Mouse (Mus musculus) MEL (cell line): Measurements from ENCODE around the gene Zfand3.

ENCODE experiments used
- CTCF ChIP-seq, 3 experiments: IDR thresholded peaks in 2 of 3; conservative IDR thresholded peaks in 1 of 3; 2 replicates each; pipeline ENCODE4 v1.5.1; 2011 to 2012; ENCODE audit warnings: low read length in 3 of 3, low read depth in 2 of 3, mild to moderate bottlenecking in 2 of 3, improper control_type of control experiment in 1 of 3, inconsistent platforms in 1 of 3, mixed read lengths in 1 of 3, moderate library complexity in 1 of 3; ENCODE audit not compliant: control insufficient read depth in 1 of 3, insufficient read depth in 1 of 3, poor library complexity in 1 of 3, severe bottlenecking in 1 of 3
- MAX ChIP-seq: IDR thresholded peaks from 2 replicates; pipeline ENCODE4 v1.6.1; 2011; ENCODE audit warnings: low read length, improper control_type of control experiment
- TAL1 ChIP-seq: IDR thresholded peaks from 2 replicates; pipeline ENCODE4 v1.6.1; 2012; ENCODE audit warnings: mild to moderate bottlenecking, inconsistent platforms, low read length, moderate library complexity, mixed read lengths
- TBP ChIP-seq: IDR thresholded peaks from 2 replicates; pipeline ENCODE4 v1.8.0; 2011; ENCODE audit warnings: low read depth, low read length, improper control_type of control experiment
- USF2 ChIP-seq, 2 experiments: IDR thresholded peaks; 2 replicates each; pipeline ENCODE4 v1.6.1; 2011 to 2012; ENCODE audit warnings: improper control_type of control experiment in 2 of 2, low read length in 2 of 2, borderline replicate concordance in 1 of 2, inconsistent platforms in 1 of 2, low read depth in 1 of 2, mild to moderate bottlenecking in 1 of 2; ENCODE audit not compliant: insufficient read depth in 1 of 2
- ZC3H11A ChIP-seq: IDR thresholded peaks from 2 replicates; pipeline ENCODE4 v1.6.1; 2012; ENCODE audit warnings: low read depth, mild to moderate bottlenecking, inconsistent platforms, low read length, improper control_type of control experiment

GRCm38 (mm10) chr17:30046654-30047053, 42.1 kb downstream of the Zfand3 start:
- TF ChIP-seq CTCF (IDR thresholded peaks at IDR 0.05 in 2 of 3, conservative IDR thresholded peaks at IDR 0.05 in 1 of 3; ENCODE audit: control insufficient read depth in 1 of 3, insufficient read depth in 1 of 3, low read depth in 2 of 3, low read length in 3 of 3, poor library complexity in 1 of 3, severe bottlenecking in 1 of 3) (no peak), ZC3H11A (no peak), TBP (no peak), MAX (no peak), TAL1 (no peak), USF2 (IDR thresholded peaks at IDR 0.05; ENCODE audit: borderline replicate concordance in 1 of 2, insufficient read depth in 1 of 2, low read depth in 1 of 2, low read length in 2 of 2) (no peak)
